Mouse (Mus musculus) brain, embryonic 14.5 days (tissue): Measurements from ENCODE around the gene Apobec3.

Source experiments
- CTCF ChIP-seq: fragments of 200-500 bp; IDR thresholded peaks from 2 replicates; pipeline ENCODE4 v1.5.1; 2012; ENCODE audit warnings: inconsistent platforms, mild to moderate bottlenecking, moderate library complexity, borderline replicate concordance; ENCODE audit not compliant: insufficient read depth, insufficient read length; ENCODE audit errors: extremely low read depth
- POLR2A ChIP-seq: fragments of 200-500 bp; IDR thresholded peaks from 2 replicates; pipeline ENCODE4 v1.6.1; 2012; ENCODE audit warnings: mild to moderate bottlenecking, inconsistent platforms, borderline replicate concordance; ENCODE audit not compliant: poor library complexity, insufficient read depth, insufficient read length, severe bottlenecking; ENCODE audit errors: extremely low read depth

DNA sequence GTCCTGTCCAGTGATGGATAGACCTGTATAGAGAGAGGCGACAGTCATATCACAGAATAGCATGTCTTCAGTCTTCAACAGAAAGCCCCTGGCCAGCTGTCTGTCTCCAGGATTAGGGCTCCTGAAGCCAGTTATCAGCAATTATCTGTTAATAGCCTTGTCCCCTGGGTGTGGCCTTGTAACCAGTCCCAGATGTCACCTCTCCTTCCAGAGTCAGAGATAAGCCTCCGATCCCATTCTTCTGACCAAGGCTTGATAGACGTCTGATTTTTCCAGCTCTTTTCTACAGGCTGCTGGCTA, 2.3 kb downstream of the Apobec3 start:
- no peak for TF ChIP-seq CTCF
- TF ChIP-seq POLR2A: no peak
